Mouse (Mus musculus) testis, postnatal 10 days (tissue): ENCODE results near the gene Adamts6.

Source experiments
- DNase-seq: peaks from one replicate; pipeline ENCODE4 v3.0.0; 2021; ENCODE audit warnings: low spot score

Adamts6 gene

GRCm38 (mm10) chr13:104287366-104288225 lies at the start of gene Adamts6:
Gene Adamts6 (plus strand): TSS chr13:104287835.
- peak; percentile 47 for DNase-seq

GRCm38 (mm10) chr13:104258997-104259396 lies 28.6 kb upstream of the Adamts6 start:
- DNase-seq, result no peak

GRCm38 (mm10) chr13:104285031-104285431 lies 2.6 kb upstream of the Adamts6 start:
- no peak for DNase-seq

GRCm38 (mm10) chr13:104285737-104286311 lies 1.8 kb upstream of the Adamts6 start:
- DNase-seq, result peak; percentile 45

- no peak for DNase-seq
Observed at GRCm38 (mm10) chr13:104286336-104286735, 1.3 kb upstream of the Adamts6 start.

- DNase-seq, result peak; percentile 90
Observed at GRCm38 (mm10) chr13:104286897-104287309, 732 bp upstream of the Adamts6 start.

GRCm38 (mm10) chr13:104288226-104288859 lies 708 bp downstream of the Adamts6 start:
- DNase-seq, result peak; percentile 79

- no peak for DNase-seq
Observed at GRCm38 (mm10) chr13:104289176-104289575, 1.5 kb downstream of the Adamts6 start.

- DNase-seq, result no peak
Observed at GRCm38 (mm10) chr13:104295472-104295871, 7.8 kb downstream of the Adamts6 start.

GRCm38 (mm10) chr13:104329336-104329735 lies 41.7 kb downstream of the Adamts6 start:
- no peak for DNase-seq

GRCm38 (mm10) chr13:104329742-104330141 lies 42.1 kb downstream of the Adamts6 start:
- DNase-seq, result no peak

GRCm38 (mm10) chr13:104352590-104352989 lies 65.0 kb downstream of the Adamts6 start:
- DNase-seq, result no peak

GRCm38 (mm10) chr13:104393427-104394356 lies 106.1 kb downstream of the Adamts6 start:
- DNase-seq, result no peak

GRCm38 (mm10) chr13:104397814-104398213 lies 110.2 kb downstream of the Adamts6 start:
- DNase-seq, result peak; percentile 41

GRCm38 (mm10) chr13:104432734-104433133 lies 145.1 kb downstream of the Adamts6 start:
- no peak for DNase-seq

GRCm38 (mm10) chr13:104442559-104442958 lies 154.9 kb downstream of the Adamts6 start:
- DNase-seq, result no peak

- DNase-seq, result no peak
Observed at GRCm38 (mm10) chr13:104445437-104445836, 157.8 kb downstream of the Adamts6 start.

GRCm38 (mm10) chr13:104446974-104447373 lies 159.3 kb downstream of the Adamts6 start:
- no peak for DNase-seq

GRCm38 (mm10) chr13:104447470-104447869 lies 159.8 kb downstream of the Adamts6 start:
- no peak for DNase-seq

- no peak for DNase-seq
Observed at GRCm38 (mm10) chr13:104448349-104448748, 160.7 kb downstream of the Adamts6 start.

GRCm38 (mm10) chr13:104453271-104453974 lies 165.8 kb downstream of the Adamts6 start:
- no peak for DNase-seq
